Mouse (Mus musculus) layer of hippocampus, adult 2 months (tissue): ENCODE data around the gene Wdr95. TPM values are rescaled to one million over a fixed set of nuclear protein-coding genes. Genes with fewer than 3 reads are reported as not detected.

ENCODE experiments used
- DNase-seq, 2 experiments: peaks; one replicate each; pipeline ENCODE4 v3.0.0; 2022; ENCODE audit warnings: low spot score in 2 of 2
- H3K27ac ChIP-seq: fragments of 200-600 bp; 2 replicates; pipeline ENCODE4 v1.8.1; 2022
- H3K4me3 ChIP-seq: fragments of 200-600 bp; 2 replicates; pipeline ENCODE4 v1.8.1; 2022; ENCODE audit warnings: mild to moderate bottlenecking
- CTCF ChIP-seq: fragments of 200-600 bp; conservative IDR thresholded peaks from 2 replicates; pipeline ENCODE4 v1.8.1; 2022; ENCODE audit warnings: antibody characterized with exemption, mild to moderate bottlenecking, moderate library complexity
- long read RNA-seq, 2 experiments: library from polyadenylated mRNA; stranded (forward); transcript quantifications; one replicate each; pipeline ENCODE4 v2.0.0; 2021; ENCODE audit warnings: borderline mapping rate in 2 of 2
- total RNA-seq, 2 experiments: library from RNA; stranded (reverse); gene quantifications; 2 replicates each; pipeline ENCODE4 v1.2.3; 2021

The Wdr95 gene
- 1 to 10 TPM in 1 of 2 experiments, under 1 TPM in 1; 0.41 to 1.0 TPM for total RNA-seq
- long read RNA-seq, experiment 1, partial matches to known transcripts: 0 of 4 reads
- long read RNA-seq, experiment 1, other reads (novel, unspliced or antisense): 4 of 4 reads
- long read RNA-seq, experiment 2, partial matches to known transcripts: 0 of 2 reads
- long read RNA-seq, experiment 2, other reads (novel, unspliced or antisense): 2 of 2 reads

GRCm38 (mm10) chr5:149527999-149528729 lies at the start of gene Wdr95:
Wdr95 (plus strand) TSS chr5:149528679.
- peak within 1 kb of the TSS; percentile 41 for H3K4me3 ChIP-seq
- DNase-seq: peak; percentile 42 to 59

GRCm38 (mm10) chr5:149481920-149482319 lies 46.6 kb upstream of the Wdr95 start:
- peak; percentile 28 to 52 for DNase-seq
- no peak for TF ChIP-seq CTCF
- Histone ChIP-seq H3K4me3 (no peak overlapping the region), H3K27ac (no peak overlapping the region)

More at GRCm38 (mm10) chr5:149527999-149528729, at the start of gene Wdr95:
- H3K27ac ChIP-seq: peak within 1 kb of the TSS; percentile 81
- TF ChIP-seq CTCF: peak; percentile 41

- H3K27ac ChIP-seq: no peak overlapping the region
- no peak for DNase-seq
- no peak overlapping the region for H3K4me3 ChIP-seq
- peak; percentile 78 for TF ChIP-seq CTCF
Measured at GRCm38 (mm10) chr5:149483321-149484052, 45.0 kb upstream of the Wdr95 start.

- DNase-seq: no peak
- no peak overlapping the region for H3K27ac ChIP-seq
- TF ChIP-seq CTCF: no peak
- H3K4me3 ChIP-seq: no peak overlapping the region
Measured at GRCm38 (mm10) chr5:149484270-149484669, 44.2 kb upstream of the Wdr95 start.

GRCm38 (mm10) chr5:149485447-149485846 lies 43.0 kb upstream of the Wdr95 start:
- no peak for TF ChIP-seq CTCF
- DNase-seq: no peak
- H3K27ac ChIP-seq: no peak overlapping the region
- no peak overlapping the region for H3K4me3 ChIP-seq

- no peak for TF ChIP-seq CTCF
- no peak for DNase-seq
- Histone ChIP-seq H3K27ac (peak overlapping the region; percentile 89), H3K4me3 (peak overlapping the region; percentile 30)
Measured at GRCm38 (mm10) chr5:149488360-149489021, 40.0 kb upstream of the Wdr95 start.

GRCm38 (mm10) chr5:149489136-149489535 lies 39.3 kb upstream of the Wdr95 start:
- Histone ChIP-seq H3K4me3 (peak overlapping the region; percentile 30), H3K27ac (peak overlapping the region; percentile 89)
- no peak for TF ChIP-seq CTCF
- DNase-seq: peak; percentile 85 to 92

GRCm38 (mm10) chr5:149490275-149490674 lies 38.2 kb upstream of the Wdr95 start:
- no peak for DNase-seq
- H3K27ac ChIP-seq: peak overlapping the region; percentile 89
- no peak overlapping the region for H3K4me3 ChIP-seq
- TF ChIP-seq CTCF: peak; percentile 60

GRCm38 (mm10) chr5:149495655-149496054 lies 32.8 kb upstream of the Wdr95 start:
- no peak for TF ChIP-seq CTCF
- Histone ChIP-seq H3K27ac (peak overlapping the region; percentile 46; the same call in 1 of the 2 replicates), H3K4me3 (no peak overlapping the region)
- no peak for DNase-seq

- peak overlapping the region; percentile 46; the same call in 1 of the 2 replicates for H3K27ac ChIP-seq
- no peak for TF ChIP-seq CTCF
- H3K4me3 ChIP-seq: no peak overlapping the region
- DNase-seq: no peak
Measured at GRCm38 (mm10) chr5:149496401-149497066, 31.9 kb upstream of the Wdr95 start.

GRCm38 (mm10) chr5:149499936-149500335 lies 28.5 kb upstream of the Wdr95 start:
- no peak for DNase-seq
- no peak overlapping the region for H3K27ac ChIP-seq
- H3K4me3 ChIP-seq: no peak overlapping the region
- TF ChIP-seq CTCF: no peak
